Mouse (Mus musculus) adipocyte (in vitro differentiated cells): ENCODE measurements around the gene Pabpc4.
"Not testable (repeated sequence)": the region's sequence is repeated elsewhere in the genome, so short reads cannot be mapped to it uniquely, and the experiment has no call there.

Source experiments
- DNase-seq: peaks from one replicate; pipeline ENCODE4 v3.0.0-alpha.2; 2016; ENCODE audit warnings: low spot score

Gene Pabpc4

GRCm38 (mm10) chr4:123298226-123298625 lies 36.1 kb downstream of the Pabpc4 start:
- no peak for DNase-seq

- DNase-seq: peak; percentile 94
These were observed 37.0 kb downstream of the Pabpc4 start for GRCm38 (mm10) chr4:123298980-123299670.

- DNase-seq: peak; percentile 76
These were observed 43.6 kb downstream of the Pabpc4 start for GRCm38 (mm10) chr4:123305789-123306188.

- DNase-seq: no peak
These were observed 44.8 kb downstream of the Pabpc4 start for GRCm38 (mm10) chr4:123306999-123307398.

GRCm38 (mm10) chr4:123308292-123308691 lies 46.1 kb downstream of the Pabpc4 start:
- no peak for DNase-seq

- no peak for DNase-seq
These were observed 49.7 kb downstream of the Pabpc4 start for GRCm38 (mm10) chr4:123311845-123312244.

- DNase-seq: no peak
These were observed 50.9 kb downstream of the Pabpc4 start for GRCm38 (mm10) chr4:123313010-123313409.

GRCm38 (mm10) chr4:123314497-123314896 lies 52.3 kb downstream of the Pabpc4 start:
- DNase-seq: no peak

GRCm38 (mm10) chr4:123322910-123323309 lies 60.8 kb downstream of the Pabpc4 start:
- not testable (repeated sequence) for DNase-seq

- no peak for DNase-seq
These were observed 61.4 kb downstream of the Pabpc4 start, which contains the start of gene Oxct2a for GRCm38 (mm10) chr4:123323534-123323933. Oxct2a (minus strand) TSS chr4:123323634.

- no peak for DNase-seq
These were observed 63.9 kb downstream of the Pabpc4 start for GRCm38 (mm10) chr4:123326087-123326486.

GRCm38 (mm10) chr4:123327630-123328029 lies 65.5 kb downstream of the Pabpc4 start:
- no peak for DNase-seq

- DNase-seq: no peak
These were observed 66.8 kb downstream of the Pabpc4 start for GRCm38 (mm10) chr4:123328946-123329345.

GRCm38 (mm10) chr4:123331326-123331725 lies 69.2 kb downstream of the Pabpc4 start:
- no peak for DNase-seq

- DNase-seq: not testable (repeated sequence)
These were observed 69.8 kb downstream of the Pabpc4 start for GRCm38 (mm10) chr4:123331961-123332360.

GRCm38 (mm10) chr4:123333151-123333550 lies 71.0 kb downstream of the Pabpc4 start:
- no peak for DNase-seq

GRCm38 (mm10) chr4:123334177-123334576 lies 72.0 kb downstream of the Pabpc4 start:
- peak; percentile 66 for DNase-seq

GRCm38 (mm10) chr4:123335244-123335643 lies 73.1 kb downstream of the Pabpc4 start:
- DNase-seq: not testable (repeated sequence)

- no peak for DNase-seq
These were observed 73.8 kb downstream of the Pabpc4 start for GRCm38 (mm10) chr4:123335796-123336585.

- no peak for DNase-seq
These were observed 75.5 kb downstream of the Pabpc4 start for GRCm38 (mm10) chr4:123337693-123338092.

- no peak for DNase-seq
These were observed 78.1 kb downstream of the Pabpc4 start for GRCm38 (mm10) chr4:123340232-123340631.

- DNase-seq: no peak
These were observed 80.0 kb downstream of the Pabpc4 start for GRCm38 (mm10) chr4:123342091-123342641.
